Mouse (Mus musculus): ENCODE data around the gene Madd. TPM values are rescaled to one million over a fixed set of nuclear protein-coding genes. Genes with fewer than 3 reads are reported as not detected.

The Madd gene
- polyA plus RNA-seq, 1 experiment from 2014 or later: 8.0 TPM

DNA sequence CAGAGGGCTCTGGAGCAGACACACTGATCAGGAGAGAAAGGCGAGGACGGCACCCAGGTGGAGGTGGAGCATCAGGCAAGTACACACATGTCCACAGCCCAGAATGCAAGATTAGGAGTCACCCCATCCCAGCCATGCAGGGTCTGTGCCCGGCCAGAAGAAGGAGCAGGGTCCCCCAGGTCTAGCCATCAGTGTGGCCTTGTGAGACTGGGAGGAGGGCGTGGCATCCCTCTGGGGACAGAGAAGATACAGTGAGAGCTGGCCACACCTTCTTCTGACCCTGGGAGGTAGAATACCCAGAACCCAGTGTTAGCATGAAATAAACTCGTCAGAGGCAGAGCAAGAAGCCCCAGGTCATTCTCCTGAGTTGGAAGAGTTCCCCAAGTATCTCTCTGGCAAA is 44.3 kb downstream of the Madd start:
- H3K9ac ChIP-seq: no peak overlapping the region
- H3K4me2 ChIP-seq (replicated peaks): no peak overlapping the region
- H3K36me3 ChIP-seq: peaks cover 10% of the 10 kb centered on the region
- no peak overlapping the region for H3K27ac ChIP-seq
- no peaks in the 10 kb centered on the region for H3K4me1 ChIP-seq (replicated peaks)
- no peaks in the 10 kb centered on the region for H3K9me3 ChIP-seq
- no peak for ATAC-seq
- WGBS: 71% methylated on average over 5 of the region's 5 CpGs
- H3K27me3 ChIP-seq (replicated peaks): no peaks in the 10 kb centered on the region
- H3K4me3 ChIP-seq (replicated peaks): no peak overlapping the region

DNA sequence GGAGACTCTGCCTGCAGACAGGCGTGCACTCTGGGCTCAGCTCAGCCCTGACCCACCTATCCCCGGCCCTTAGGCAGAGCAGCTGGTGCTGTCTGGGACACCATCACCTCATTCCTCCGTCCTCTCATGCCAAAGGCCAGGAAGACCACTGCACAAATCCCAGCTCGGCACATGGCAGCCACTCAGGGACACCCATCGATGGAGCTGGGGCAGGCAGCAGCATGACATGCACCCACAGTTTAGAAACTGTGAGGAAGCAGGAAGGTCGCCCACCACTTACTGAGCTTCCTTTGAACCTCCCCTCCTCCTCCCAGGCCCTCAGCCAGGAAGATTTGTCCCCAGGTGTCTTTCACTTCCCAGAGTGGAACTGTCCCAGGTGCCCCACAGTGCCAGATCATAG is 46.2 kb downstream of the Madd start:
- Histone ChIP-seq H3K27me3 (replicated peaks) (no peaks in the 10 kb centered on the region), H3K9ac (no peak overlapping the region), H3K27ac (no peak overlapping the region), H3K4me1 (replicated peaks) (no peaks in the 10 kb centered on the region), H3K36me3 (peaks cover 5% of the 10 kb centered on the region), H3K4me3 (replicated peaks) (no peak overlapping the region), H3K4me2 (replicated peaks) (no peak overlapping the region), H3K9me3 (no peaks in the 10 kb centered on the region)
- 73% methylated on average over 6 of the region's 6 CpGs for WGBS
- no peak for ATAC-seq

DNA sequence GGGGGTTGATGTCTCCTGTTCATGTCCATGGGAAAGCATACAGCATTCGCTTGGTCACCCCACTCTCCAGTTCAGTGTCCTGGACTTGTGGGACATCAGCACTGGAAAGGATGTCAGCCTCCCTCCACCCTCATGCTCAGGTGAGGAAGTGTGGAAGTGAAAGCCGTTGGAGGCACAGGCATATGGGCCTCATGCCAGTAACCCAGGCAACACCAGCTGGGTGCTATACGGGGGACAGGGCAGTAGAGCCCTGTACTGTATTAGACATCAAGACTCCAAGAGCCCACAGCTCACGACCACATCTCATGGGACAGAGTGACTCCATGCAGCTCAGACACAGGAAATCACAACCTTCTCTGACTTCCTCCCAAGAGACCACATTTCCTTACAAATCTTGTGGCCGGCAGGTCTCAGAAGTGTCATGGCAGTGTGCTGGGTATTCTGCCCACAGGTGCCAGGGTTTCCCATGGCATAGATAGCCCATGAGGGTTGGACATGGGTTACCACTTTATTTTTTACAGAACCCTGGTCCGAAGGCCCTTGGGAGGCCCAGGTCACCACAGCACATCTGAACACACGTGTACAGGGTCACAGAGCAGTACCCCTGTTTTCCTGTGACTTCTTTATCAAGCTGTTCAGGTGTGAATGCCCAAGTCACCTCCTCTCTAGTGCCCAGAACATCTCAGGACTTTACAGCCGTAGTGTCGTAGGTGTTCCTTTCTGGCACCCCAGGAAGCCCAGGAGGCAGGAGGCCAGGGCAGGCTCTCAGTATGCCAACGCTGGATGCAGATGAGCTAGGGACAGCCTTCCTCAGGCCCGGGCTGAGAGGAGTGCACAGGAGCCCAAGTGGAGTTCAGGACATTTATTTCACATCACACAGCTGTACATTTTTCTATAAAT is 46.9 kb downstream of the Madd start:
- ATAC-seq: no peak
- Histone ChIP-seq H3K4me2 (replicated peaks) (no peak overlapping the region), H3K4me1 (replicated peaks) (no peaks in the 10 kb centered on the region), H3K27ac (no peak overlapping the region), H3K36me3 (peaks cover 1% of the 10 kb centered on the region; the same call in 1 of the 2 replicates), H3K27me3 (replicated peaks) (no peaks in the 10 kb centered on the region), H3K9ac (no peak overlapping the region), H3K4me3 (replicated peaks) (no peak overlapping the region), H3K9me3 (no peaks in the 10 kb centered on the region)
- WGBS: 78% methylated on average over 11 of the region's 11 CpGs

DNA sequence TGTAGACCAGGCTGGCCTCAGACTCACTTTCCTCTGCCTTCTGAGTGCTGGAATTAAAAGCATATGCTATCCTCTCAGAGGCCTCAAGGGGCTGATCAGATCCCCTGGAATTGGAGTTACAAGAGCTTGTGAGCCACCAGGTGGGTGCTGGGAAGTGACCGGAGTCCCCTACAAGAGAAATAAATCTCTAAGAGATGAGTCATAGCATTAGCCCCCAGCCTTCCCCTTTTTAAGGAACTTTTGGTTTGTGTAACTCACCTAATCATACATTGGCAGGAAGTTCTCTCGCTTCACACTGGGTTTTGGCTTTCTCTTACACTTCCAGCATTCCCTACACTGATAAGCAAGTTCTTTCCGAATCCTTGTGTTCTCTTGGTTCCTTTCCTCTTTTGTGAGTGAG is 51.6 kb downstream of the Madd start:
- H3K27me3 ChIP-seq (replicated peaks): no peaks in the 10 kb centered on the region
- H3K9ac ChIP-seq: no peak overlapping the region
- no peaks in the 10 kb centered on the region; the same call in 1 of the 2 replicates for H3K4me1 ChIP-seq (replicated peaks)
- H3K27ac ChIP-seq: no peak overlapping the region
- H3K4me3 ChIP-seq (replicated peaks): no peak overlapping the region
- H3K36me3 ChIP-seq: no peaks in the 10 kb centered on the region
- 61% methylated on average over 3 of the region's 3 CpGs for WGBS
- no peak for ATAC-seq
- no peak overlapping the region for H3K4me2 ChIP-seq (replicated peaks)
- no peaks in the 10 kb centered on the region for H3K9me3 ChIP-seq

DNA sequence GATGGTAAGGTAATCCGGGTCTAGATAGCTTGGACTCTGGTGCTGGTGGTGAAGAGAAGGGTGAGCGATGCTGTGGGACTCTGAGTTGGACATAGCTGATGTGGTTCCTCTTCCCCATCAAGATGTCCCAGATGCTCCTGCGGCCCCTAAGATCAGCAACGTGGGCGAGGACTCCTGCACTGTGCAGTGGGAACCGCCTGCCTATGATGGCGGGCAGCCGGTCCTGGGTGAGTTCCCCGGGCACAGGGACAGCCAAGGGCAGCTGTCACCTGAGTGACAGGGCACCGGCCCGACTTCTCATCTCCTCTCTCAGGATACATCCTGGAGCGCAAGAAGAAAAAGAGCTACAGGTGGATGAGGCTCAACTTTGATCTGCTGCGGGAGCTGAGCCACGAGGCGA is 52.4 kb downstream of the Madd start:
- Histone ChIP-seq H3K4me1 (replicated peaks) (no peaks in the 10 kb centered on the region; the same call in 1 of the 2 replicates), H3K4me2 (replicated peaks) (no peak overlapping the region), H3K9me3 (no peaks in the 10 kb centered on the region), H3K9ac (no peak overlapping the region), H3K27ac (no peak overlapping the region), H3K27me3 (replicated peaks) (no peaks in the 10 kb centered on the region), H3K4me3 (replicated peaks) (no peak overlapping the region), H3K36me3 (no peaks in the 10 kb centered on the region)
- WGBS: 87% methylated on average over 15 of the region's 15 CpGs
- no peak for ATAC-seq

DNA sequence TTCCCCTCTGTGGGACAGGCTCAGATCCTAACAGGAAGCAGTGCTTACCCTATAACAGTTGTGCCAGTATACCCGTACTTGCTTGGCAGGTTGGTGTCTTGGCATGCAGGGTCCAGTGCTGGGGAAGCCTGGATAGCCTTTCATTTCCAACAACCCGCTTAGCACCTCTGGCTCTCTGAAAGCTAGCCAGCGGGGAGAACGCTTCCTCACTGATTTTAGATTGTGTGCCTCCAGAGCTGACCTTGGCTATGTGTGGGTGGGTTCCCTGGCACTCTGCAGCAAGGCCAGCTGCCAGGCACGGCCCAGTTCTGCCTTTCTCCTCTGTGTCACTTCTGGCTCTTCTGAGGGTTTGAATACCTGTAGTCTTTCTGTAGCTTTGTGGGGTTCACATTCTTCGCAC is 53.5 kb downstream of the Madd start:
- no peak overlapping the region for H3K4me3 ChIP-seq (replicated peaks)
- ATAC-seq: no peak
- no peak overlapping the region for H3K27ac ChIP-seq
- 87% methylated on average over 6 of the region's 6 CpGs for WGBS
- H3K9me3 ChIP-seq: no peaks in the 10 kb centered on the region
- H3K4me2 ChIP-seq (replicated peaks): no peak overlapping the region
- no peaks in the 10 kb centered on the region; the same call in 1 of the 2 replicates for H3K4me1 ChIP-seq (replicated peaks)
- no peak overlapping the region for H3K9ac ChIP-seq
- H3K36me3 ChIP-seq: no peaks in the 10 kb centered on the region
- H3K27me3 ChIP-seq (replicated peaks): no peaks in the 10 kb centered on the region

DNA sequence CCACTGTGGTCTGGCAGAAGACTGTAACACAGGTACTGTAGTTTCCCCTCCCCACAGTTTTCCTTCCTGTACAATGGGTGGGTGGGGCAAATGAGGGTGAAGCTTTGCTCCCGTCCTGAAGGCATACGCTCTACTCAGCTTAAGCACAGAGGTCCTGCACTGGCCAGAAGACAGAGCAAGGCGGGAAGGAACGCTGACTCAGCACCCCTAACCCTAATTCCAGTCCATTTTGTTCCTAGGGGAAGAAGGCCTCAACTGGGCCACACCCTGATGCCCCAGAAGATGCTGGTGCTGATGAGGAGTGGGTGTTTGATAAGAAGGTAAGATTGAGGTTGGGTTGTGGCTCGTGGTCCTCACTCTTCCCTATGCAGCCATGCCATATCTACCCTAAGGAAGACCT is 54.9 kb downstream of the Madd start:
- ATAC-seq: no peak
- Histone ChIP-seq H3K9me3 (no peaks in the 10 kb centered on the region), H3K36me3 (no peaks in the 10 kb centered on the region), H3K4me1 (replicated peaks) (no peaks in the 10 kb centered on the region; the same call in 1 of the 2 replicates), H3K4me3 (replicated peaks) (no peak overlapping the region), H3K4me2 (replicated peaks) (no peak overlapping the region), H3K9ac (no peak overlapping the region), H3K27ac (no peak overlapping the region), H3K27me3 (replicated peaks) (no peaks in the 10 kb centered on the region)
- 83% methylated on average over 5 of the region's 5 CpGs for WGBS

DNA sequence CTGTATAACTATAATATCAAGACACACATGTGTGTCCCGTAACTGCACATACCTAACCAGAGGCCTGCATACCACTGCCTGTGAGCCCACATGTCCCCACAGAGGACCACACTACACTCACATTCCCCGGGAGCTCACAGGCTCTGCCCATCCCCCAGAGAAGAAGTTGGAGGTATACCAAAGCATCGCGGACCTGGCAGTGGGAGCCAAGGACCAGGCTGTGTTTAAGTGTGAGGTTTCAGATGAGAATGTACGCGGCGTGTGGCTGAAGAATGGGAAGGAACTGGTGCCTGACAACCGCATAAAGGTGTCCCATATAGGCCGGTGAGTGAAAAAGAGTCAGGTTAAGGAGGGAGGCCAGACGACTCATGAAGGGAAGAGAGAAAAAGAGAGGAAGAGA is 58.5 kb downstream of the Madd start:
- Histone ChIP-seq H3K4me1 (replicated peaks) (no peaks in the 10 kb centered on the region), H3K9me3 (no peaks in the 10 kb centered on the region), H3K36me3 (no peaks in the 10 kb centered on the region), H3K4me2 (replicated peaks) (no peak overlapping the region), H3K27me3 (replicated peaks) (no peaks in the 10 kb centered on the region; the same call in 1 of the 2 replicates), H3K27ac (no peak overlapping the region), H3K4me3 (replicated peaks) (no peak overlapping the region), H3K9ac (no peak overlapping the region)
- ATAC-seq: no peak
- WGBS: 85% methylated on average over 10 of the region's 10 CpGs

DNA sequence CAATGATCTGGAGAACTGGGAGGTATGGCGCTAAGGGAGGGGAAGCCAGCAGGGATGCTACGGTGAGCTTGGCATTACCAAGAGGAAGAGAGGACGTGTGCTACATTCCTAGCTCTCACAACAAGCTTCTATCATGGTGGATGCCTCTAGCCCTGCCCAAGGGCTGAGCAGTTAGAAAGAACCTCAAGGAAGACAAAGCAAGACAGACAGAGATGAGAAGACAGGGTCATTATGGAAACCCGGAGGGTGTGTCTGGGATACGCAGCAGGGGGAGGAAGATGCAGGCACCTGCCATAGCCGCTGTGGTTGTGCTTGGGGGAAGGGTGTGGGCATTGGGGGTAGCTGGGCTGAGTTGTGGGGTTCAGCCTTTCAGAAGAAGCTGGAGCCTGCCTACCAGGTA is 60.1 kb downstream of the Madd start:
- WGBS: 75% methylated on average over 6 of the region's 6 CpGs

DNA sequence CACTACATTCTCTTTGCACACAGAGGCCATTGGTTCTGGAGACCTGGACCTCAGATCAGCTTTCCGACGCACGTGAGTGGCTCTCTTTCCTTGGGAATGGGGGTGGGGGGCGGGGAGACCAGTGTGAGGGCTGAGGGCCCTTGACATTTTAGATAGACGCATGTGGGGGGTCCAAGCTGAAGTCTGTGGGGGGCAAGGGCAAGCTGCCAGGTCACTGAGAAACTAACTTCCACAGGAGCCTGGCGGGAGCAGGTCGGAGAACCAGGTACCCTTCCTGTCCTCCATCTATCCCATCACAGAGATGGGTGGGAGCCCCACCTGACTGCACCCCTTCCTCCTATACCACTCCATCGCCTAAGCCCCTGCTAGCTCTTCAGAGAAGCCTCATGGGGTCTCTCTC is 62.1 kb downstream of the Madd start:
- H3K27ac ChIP-seq: no peak overlapping the region
- no peak overlapping the region for H3K4me3 ChIP-seq (replicated peaks)
- H3K9me3 ChIP-seq: no peaks in the 10 kb centered on the region
- no peak overlapping the region for H3K4me2 ChIP-seq (replicated peaks)
- no peak for ATAC-seq
- H3K9ac ChIP-seq: no peak overlapping the region
- no peaks in the 10 kb centered on the region for H3K36me3 ChIP-seq
- 56% methylated on average over 8 of the region's 8 CpGs for WGBS
- H3K4me1 ChIP-seq (replicated peaks): no peaks in the 10 kb centered on the region
- no peaks in the 10 kb centered on the region; the same call in 1 of the 2 replicates for H3K27me3 ChIP-seq (replicated peaks)

More for the DNA sequence above, 60.1 kb downstream of the Madd start:
- H3K4me1 ChIP-seq (replicated peaks): no peaks in the 10 kb centered on the region
- no peak overlapping the region for H3K4me3 ChIP-seq (replicated peaks)
- H3K4me2 ChIP-seq (replicated peaks): no peak overlapping the region
- H3K27me3 ChIP-seq (replicated peaks): no peaks in the 10 kb centered on the region; the same call in 1 of the 2 replicates
- no peak for ATAC-seq
- no peaks in the 10 kb centered on the region for H3K36me3 ChIP-seq
- H3K9me3 ChIP-seq: no peaks in the 10 kb centered on the region
- no peak overlapping the region for H3K9ac ChIP-seq
- H3K27ac ChIP-seq: no peak overlapping the region

DNA sequence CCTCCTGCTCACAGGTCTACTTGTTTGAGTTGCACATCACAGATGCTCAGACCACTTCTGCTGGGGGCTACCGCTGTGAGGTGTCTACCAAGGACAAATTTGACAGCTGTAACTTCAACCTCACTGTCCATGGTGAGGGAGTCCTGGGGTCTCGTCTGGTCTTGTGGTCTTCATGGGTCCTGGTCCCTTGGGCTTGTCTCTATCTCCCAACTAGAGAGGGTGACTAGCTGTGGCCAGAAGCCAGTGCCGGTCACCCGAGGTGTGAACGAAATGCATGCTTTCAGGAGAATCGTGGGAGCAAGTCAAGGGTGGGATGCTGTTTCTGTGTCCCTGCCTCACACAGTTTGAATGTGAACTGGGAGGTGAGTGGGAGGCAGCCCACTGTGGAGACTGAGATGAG is 62.6 kb downstream of the Madd start:
- no peak overlapping the region for H3K27ac ChIP-seq
- no peak overlapping the region for H3K4me3 ChIP-seq (replicated peaks)
- no peaks in the 10 kb centered on the region; the same call in 1 of the 2 replicates for H3K27me3 ChIP-seq (replicated peaks)
- no peak overlapping the region for H3K4me2 ChIP-seq (replicated peaks)
- no peak overlapping the region for H3K9ac ChIP-seq
- no peaks in the 10 kb centered on the region for H3K4me1 ChIP-seq (replicated peaks)
- ATAC-seq: no peak
- H3K36me3 ChIP-seq: no peaks in the 10 kb centered on the region
- no peaks in the 10 kb centered on the region for H3K9me3 ChIP-seq
- WGBS: 79% methylated on average over 6 of the region's 6 CpGs

DNA sequence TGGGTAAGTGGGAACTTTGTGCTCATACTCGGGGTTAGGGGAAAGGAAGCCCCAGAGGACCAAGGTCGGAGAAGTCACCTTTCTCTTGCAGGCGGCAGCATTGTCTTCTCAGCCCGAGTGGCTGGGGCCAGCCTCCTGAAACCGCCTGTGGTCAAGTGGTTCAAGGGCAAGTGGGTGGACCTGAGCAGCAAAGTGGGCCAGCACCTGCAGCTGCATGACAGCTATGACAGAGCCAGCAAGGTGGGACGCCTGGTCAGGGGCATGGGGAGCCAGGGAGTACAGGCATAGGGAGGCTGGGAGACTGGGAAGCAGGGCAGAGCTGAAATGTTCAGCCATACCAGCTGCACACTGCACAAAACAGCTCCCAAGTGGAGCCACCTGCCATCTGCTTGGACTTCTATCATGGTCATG is 63.4 kb downstream of the Madd start:
- Histone ChIP-seq H3K9me3 (no peaks in the 10 kb centered on the region), H3K9ac (no peak overlapping the region), H3K4me3 (replicated peaks) (no peak overlapping the region), H3K27me3 (replicated peaks) (no peaks in the 10 kb centered on the region; the same call in 1 of the 2 replicates), H3K27ac (no peak overlapping the region), H3K36me3 (no peaks in the 10 kb centered on the region), H3K4me1 (replicated peaks) (peaks cover 3% of the 10 kb centered on the region), H3K4me2 (replicated peaks) (no peak overlapping the region)
- ATAC-seq: no peak
- 77% methylated on average over 6 of the region's 6 CpGs for WGBS

DNA sequence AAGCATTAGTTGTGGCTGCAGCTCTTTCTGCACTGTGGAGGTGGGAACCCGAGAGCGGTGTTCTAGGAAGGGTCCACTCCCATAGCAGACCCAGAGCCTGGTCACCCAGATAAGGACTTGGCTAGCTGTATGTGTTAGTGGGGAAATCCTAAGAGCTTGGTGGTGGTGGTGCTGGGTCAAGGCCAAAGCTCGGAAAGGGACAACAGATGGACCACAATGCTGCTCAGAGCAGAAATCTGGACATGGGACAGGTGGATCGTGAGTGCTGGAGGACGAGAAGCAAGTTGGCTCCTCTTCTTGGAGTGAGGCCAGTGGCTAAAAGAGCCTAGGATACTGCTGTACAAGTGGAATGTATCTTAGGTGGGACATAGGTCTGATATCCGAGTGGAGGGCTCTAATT is 64.1 kb downstream of the Madd start:
- Histone ChIP-seq H3K27me3 (replicated peaks) (no peaks in the 10 kb centered on the region; the same call in 1 of the 2 replicates), H3K4me2 (replicated peaks) (no peak overlapping the region), H3K4me3 (replicated peaks) (no peak overlapping the region), H3K9ac (no peak overlapping the region), H3K36me3 (no peaks in the 10 kb centered on the region), H3K27ac (no peak overlapping the region), H3K4me1 (replicated peaks) (peaks cover 4% of the 10 kb centered on the region), H3K9me3 (no peaks in the 10 kb centered on the region)
- no peak for ATAC-seq
- 81% methylated on average over 6 of the region's 6 CpGs for WGBS
